Mouse (Mus musculus) testis, adult 2 months (tissue): ENCODE results near the gene Col5a1.

Source experiments
- CTCF ChIP-seq: fragments of 200-500 bp; IDR thresholded peaks from 2 replicates; pipeline ENCODE4 v1.5.1; 2012; ENCODE audit warnings: low read depth, mild to moderate bottlenecking, inconsistent platforms, low read length, moderate library complexity; ENCODE audit not compliant: control insufficient read depth, insufficient read depth, insufficient replicate concordance
- POLR2A ChIP-seq: fragments of 200-500 bp; IDR thresholded peaks from 2 replicates; pipeline ENCODE4 v1.6.1; 2012; ENCODE audit warnings: low read depth, mild to moderate bottlenecking, inconsistent platforms, low read length, moderate library complexity; ENCODE audit not compliant: control insufficient read depth

DNA sequence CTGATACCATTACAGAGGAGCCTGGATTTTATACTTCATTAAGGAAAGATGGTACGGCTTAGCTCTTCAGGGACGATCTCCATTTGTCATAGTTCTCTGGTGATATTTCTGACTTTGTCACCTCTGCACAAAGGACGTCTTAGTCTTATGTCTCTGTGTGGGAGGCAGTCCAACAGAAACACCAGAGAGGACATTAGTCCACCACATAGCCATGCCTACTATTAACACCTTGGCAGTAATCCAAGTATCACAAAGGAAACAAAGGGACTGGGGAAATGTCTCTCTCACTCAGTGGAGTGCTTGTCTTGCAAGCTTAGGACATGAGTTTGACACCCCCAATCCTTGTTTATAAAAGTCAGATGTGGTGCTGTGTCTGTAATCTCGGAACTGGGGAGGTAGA lies 122.0 kb downstream of the Col5a1 start:
- TF ChIP-seq POLR2A (no peak), CTCF (no peak)
